Mouse (Mus musculus) midbrain, embryonic 16.5 days (tissue): ENCODE results near the gene Chrm3. TPM values are rescaled to one million over a fixed set of nuclear protein-coding genes. Genes with fewer than 3 reads are reported as not detected.

Experiments used
- ATAC-seq: fragments of 200-750 bp; cut with Nextera tagmentation; 2 replicates; pipeline ENCODE4 v1.8.0; 2017; ENCODE audit warnings: moderate TSS enrichment
- H3K27ac ChIP-seq: fragments of 300-500 bp; sonication (generic); 2 replicates; pipeline ENCODE4 v1.5.1; 2014; ENCODE audit warnings: mild to moderate bottlenecking, low read length, mixed read lengths
- H3K27me3 ChIP-seq: fragments of 300-500 bp; sonication (generic); 2 replicates; pipeline ENCODE4 v1.6.1; 2014; ENCODE audit warnings: low read depth, low read length, mixed read lengths; ENCODE audit not compliant: control insufficient read depth, insufficient read depth
- H3K36me3 ChIP-seq: fragments of 300-500 bp; sonication (generic); 2 replicates; pipeline ENCODE4 v1.6.1; 2014; ENCODE audit warnings: mild to moderate bottlenecking, low read length, moderate library complexity, mixed read lengths; ENCODE audit not compliant: control insufficient read depth, insufficient read depth
- H3K4me1 ChIP-seq: fragments of 300-500 bp; sonication (generic); 2 replicates; pipeline ENCODE4 v1.6.1; 2014; ENCODE audit warnings: mild to moderate bottlenecking, low read length, mixed read lengths; ENCODE audit not compliant: control insufficient read depth, insufficient read depth
- H3K4me2 ChIP-seq: fragments of 300-500 bp; sonication (generic); 2 replicates; pipeline ENCODE4 v1.6.1; 2014; ENCODE audit warnings: mild to moderate bottlenecking, low read length, mixed read lengths
- H3K4me3 ChIP-seq: fragments of 300-500 bp; sonication (generic); 2 replicates; pipeline ENCODE4 v1.5.1; 2014; ENCODE audit warnings: low read depth, mild to moderate bottlenecking, low read length, moderate library complexity, mixed read lengths
- H3K9ac ChIP-seq: fragments of 300-500 bp; sonication (generic); 2 replicates; pipeline ENCODE4 v1.6.1; 2014; ENCODE audit warnings: low read depth, low read length, mixed read lengths
- H3K9me3 ChIP-seq: fragments of 300-500 bp; sonication (generic); replicated peaks from 2 replicates; pipeline ENCODE4 v1.6.1; 2014; ENCODE audit warnings: mild to moderate bottlenecking, low read length, mixed read lengths; ENCODE audit not compliant: control insufficient read depth, poor library complexity, severe bottlenecking
- WGBS: fragments of 180-500 bp; shearing (Covaris S2); extraction: QIAGEN DNeasy Blood & Tissue Kit; methylation state at CpG from one replicate; pipeline ENCODE4 v1.1.7; 2014; 5-methylcytosine and 5-hydroxymethylcytosine counted together
- polyA plus RNA-seq: library from polyadenylated mRNA; unstranded; fragments of >200 nt; fragmentation: Nextera tagmentation; extraction: Ambion mirVana; gene quantifications from 2 replicates; pipeline ENCODE4 v1.2.1, GENCODE M21; 2015

The Chrm3 gene
- polyA plus RNA-seq, 1 experiment from 2014 or later = 5.0 TPM

DNA sequence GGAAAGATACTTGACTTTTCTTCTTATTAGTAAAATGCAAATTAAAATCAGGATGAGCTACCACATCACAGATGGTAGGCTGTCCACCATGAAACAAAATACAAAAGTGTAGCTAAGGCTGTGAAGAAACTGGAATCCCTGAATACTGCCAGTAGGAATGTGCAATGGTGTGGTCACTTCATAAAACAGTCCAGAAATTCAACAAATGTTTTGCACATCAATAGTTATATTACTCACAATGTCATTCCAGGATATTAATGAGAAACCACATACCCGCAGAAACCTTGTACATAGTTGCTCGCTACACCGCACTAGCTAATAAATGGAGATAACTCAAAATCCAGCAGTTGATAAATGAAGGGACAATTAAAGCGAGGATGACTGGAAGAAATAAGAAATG is 447.9 kb downstream of the Chrm3 start:
- Histone ChIP-seq H3K27ac (no peak overlapping the region), H3K9me3 (no peaks in the 10 kb centered on the region), H3K27me3 (no peaks in the 10 kb centered on the region), H3K36me3 (no peaks in the 10 kb centered on the region), H3K9ac (no peak overlapping the region), H3K4me2 (no peak overlapping the region), H3K4me1 (no peaks in the 10 kb centered on the region), H3K4me3 (no peak overlapping the region)
- ATAC-seq = no peak
- WGBS = 92% methylated on average over 4 of the region's 4 CpGs

DNA sequence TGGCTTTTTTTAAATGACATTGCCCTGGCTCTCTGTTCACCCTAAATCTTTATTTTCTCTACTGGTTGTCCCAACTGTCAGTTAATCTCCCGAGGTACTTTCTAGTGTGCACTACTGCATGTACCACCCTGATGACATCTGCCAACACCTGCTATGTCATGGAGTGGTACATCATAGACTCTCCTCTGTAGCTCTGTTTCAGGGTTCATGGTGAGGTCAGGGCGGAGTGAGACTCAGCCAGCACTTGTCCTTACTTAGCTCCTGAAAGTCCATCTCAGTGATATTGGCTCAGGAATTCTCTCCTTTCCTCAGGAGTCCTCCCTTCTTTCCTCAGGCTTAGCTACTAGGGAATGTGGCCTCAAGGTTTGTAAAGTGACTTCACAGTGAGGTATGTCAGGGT is 451.9 kb downstream of the Chrm3 start:
- no peak for ATAC-seq
- Histone ChIP-seq H3K4me2 (no peak overlapping the region), H3K9me3 (peaks cover 3% of the 10 kb centered on the region; the same call in 1 of the 2 replicates), H3K27ac (no peak overlapping the region), H3K36me3 (no peaks in the 10 kb centered on the region), H3K4me3 (no peak overlapping the region), H3K9ac (no peak overlapping the region), H3K4me1 (no peaks in the 10 kb centered on the region), H3K27me3 (no peaks in the 10 kb centered on the region)
- 88% methylated on average over 2 of the region's 2 CpGs for WGBS

DNA sequence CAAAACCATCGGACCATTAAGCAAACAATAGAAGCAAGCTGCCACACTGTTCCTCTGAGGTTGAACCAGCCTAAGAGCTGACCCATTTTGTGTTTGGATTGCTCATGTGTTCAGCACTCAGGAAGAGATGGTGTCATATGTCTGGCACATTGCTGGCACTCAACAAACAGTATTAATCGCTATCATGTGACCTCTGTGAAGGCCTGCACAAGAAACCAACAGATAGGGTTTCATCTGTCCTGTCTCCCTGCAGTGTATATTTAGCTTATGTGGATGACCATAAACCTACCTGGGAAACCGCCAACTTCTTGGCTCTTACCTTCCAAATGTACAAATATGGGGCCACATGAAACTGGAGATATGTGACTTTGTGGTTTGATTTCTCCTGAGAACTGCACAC is 453.4 kb downstream of the Chrm3 start:
- Histone ChIP-seq H3K4me3 (no peak overlapping the region), H3K9ac (no peak overlapping the region), H3K9me3 (peaks cover 3% of the 10 kb centered on the region; the same call in 1 of the 2 replicates), H3K4me1 (no peaks in the 10 kb centered on the region), H3K4me2 (no peak overlapping the region), H3K27ac (no peak overlapping the region), H3K27me3 (no peaks in the 10 kb centered on the region), H3K36me3 (no peaks in the 10 kb centered on the region)
- 74% methylated on average over 3 of the region's 3 CpGs for WGBS
- ATAC-seq = no peak

DNA sequence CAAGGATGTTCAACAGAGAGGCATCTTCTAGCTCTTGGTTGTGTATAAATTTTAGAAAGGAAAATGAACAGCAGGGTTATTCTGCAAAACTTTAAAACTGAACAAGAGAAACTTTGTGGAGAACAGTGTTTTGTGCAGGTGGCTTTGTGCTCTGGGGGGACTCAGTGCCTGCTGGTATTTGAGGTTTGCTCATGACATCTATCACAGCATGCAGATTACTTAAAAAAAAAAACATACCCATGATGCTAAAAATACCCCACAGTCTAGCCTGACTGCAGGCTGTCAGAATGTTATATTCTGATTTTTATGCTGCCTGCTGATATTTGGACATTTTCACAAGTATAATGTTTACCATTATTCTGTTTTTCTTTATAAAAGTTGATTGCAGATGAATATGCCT is 456.2 kb downstream of the Chrm3 start:
- Histone ChIP-seq H3K4me2 (no peak overlapping the region), H3K9me3 (peaks cover 3% of the 10 kb centered on the region; the same call in 1 of the 2 replicates), H3K36me3 (no peaks in the 10 kb centered on the region), H3K9ac (no peak overlapping the region), H3K27me3 (no peaks in the 10 kb centered on the region), H3K4me1 (no peaks in the 10 kb centered on the region), H3K27ac (no peak overlapping the region), H3K4me3 (no peak overlapping the region)
- ATAC-seq = no peak

DNA sequence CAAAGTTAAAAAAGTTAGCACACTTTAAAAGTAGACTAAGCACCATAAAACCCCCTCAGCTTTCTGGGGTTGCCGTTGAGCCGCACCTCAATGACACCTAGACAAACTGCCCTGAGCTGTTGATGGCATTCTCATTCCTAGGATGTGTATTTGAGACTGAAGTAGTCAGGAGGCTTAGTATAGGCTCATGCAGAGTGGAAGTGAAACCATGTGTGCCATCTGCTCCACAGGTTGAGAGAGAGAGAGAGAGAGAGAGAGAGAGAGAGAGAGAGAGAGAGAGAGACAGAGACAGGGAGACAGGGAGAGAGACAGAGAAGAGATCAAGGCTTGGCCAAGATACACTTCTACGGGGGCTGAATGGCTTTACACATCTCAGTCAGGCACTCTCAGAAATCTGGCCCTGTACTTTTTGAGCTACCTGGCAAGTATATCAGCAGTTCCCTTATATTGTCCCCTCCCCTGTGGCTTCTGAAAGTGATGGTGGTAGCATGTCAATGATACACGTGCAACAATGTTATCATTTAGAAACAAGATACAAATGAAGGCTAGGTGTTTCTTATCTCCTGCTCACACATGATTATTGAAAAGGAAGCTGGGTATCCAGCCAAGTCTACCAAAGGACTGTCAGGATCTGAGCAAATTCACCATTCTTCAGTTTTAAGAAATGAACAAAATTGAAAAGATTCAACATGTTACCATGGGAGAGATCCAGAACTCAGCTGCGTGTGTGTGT is 459.8 kb downstream of the Chrm3 start:
- H3K9ac ChIP-seq = no peak overlapping the region
- no peaks in the 10 kb centered on the region for H3K36me3 ChIP-seq
- peaks cover 3% of the 10 kb centered on the region; the same call in 1 of the 2 replicates for H3K9me3 ChIP-seq
- H3K27ac ChIP-seq = no peak overlapping the region
- H3K4me1 ChIP-seq = no peaks in the 10 kb centered on the region
- no peak for ATAC-seq
- no peaks in the 10 kb centered on the region for H3K27me3 ChIP-seq
- H3K4me3 ChIP-seq = no peak overlapping the region
- WGBS = 92% methylated on average over 5 of the region's 5 CpGs
- no peak overlapping the region for H3K4me2 ChIP-seq

DNA sequence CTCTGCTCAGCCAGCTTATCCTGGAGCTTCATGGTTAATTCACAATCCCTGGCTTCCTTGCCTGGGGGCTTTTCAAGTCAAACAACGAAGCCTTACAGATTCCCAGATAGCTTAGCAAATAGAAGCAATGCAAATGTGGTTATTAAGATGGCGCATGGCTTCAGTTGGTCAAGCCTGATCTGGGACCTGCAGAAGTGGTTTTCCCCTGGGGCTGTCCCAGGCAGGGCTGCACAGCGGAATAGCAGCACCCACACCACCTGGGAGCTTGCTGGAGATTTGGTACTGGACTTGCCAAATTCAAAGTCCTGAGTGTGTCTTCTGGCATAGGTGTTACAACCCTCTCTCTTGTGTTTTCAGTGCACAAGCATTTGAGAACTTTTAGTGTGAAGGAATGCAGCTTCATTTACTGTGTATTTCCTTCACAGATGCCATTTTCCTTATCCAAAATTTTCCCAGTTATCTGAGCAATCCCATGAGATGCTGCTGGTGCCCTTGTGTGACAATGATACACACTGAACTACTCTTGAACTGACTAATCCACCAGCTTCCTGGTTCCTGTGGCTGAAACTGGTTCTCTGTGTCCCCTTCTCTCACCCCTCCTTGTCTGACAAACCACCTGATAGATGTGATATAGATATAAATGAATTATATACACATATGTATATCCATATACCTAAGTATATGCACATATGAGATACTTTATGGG is 461.8 kb downstream of the Chrm3 start:
- Histone ChIP-seq H3K27me3 (no peaks in the 10 kb centered on the region), H3K4me2 (no peak overlapping the region), H3K4me1 (no peaks in the 10 kb centered on the region), H3K36me3 (no peaks in the 10 kb centered on the region), H3K9ac (no peak overlapping the region), H3K27ac (no peak overlapping the region), H3K4me3 (no peak overlapping the region), H3K9me3 (peaks cover 1% of the 10 kb centered on the region; the same call in 1 of the 2 replicates)
- WGBS = 58% methylated on average over 3 of the region's 3 CpGs
- no peak for ATAC-seq

DNA sequence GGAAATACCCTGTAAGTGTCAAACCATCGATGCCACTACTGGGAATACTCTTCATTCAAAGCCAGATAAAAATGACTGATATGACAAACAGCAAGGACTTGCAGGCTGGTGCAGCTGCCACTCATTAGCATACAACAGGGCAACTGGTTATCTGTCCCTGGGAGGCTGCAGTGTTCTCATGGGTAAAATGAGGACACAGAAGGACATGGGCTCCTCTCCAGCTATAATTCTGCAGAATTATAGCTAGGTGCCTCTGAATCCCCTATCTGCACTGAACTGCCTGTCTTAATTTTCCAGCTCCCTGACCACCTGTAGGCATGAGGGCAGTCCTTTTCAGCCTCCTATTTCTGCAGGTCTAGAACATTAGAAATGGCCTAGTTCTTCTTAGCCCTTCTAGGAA is 463.4 kb downstream of the Chrm3 start:
- Histone ChIP-seq H3K27ac (no peak overlapping the region), H3K36me3 (no peaks in the 10 kb centered on the region), H3K27me3 (no peaks in the 10 kb centered on the region), H3K9ac (no peak overlapping the region), H3K4me3 (no peak overlapping the region), H3K9me3 (no peaks in the 10 kb centered on the region), H3K4me2 (no peak overlapping the region), H3K4me1 (no peaks in the 10 kb centered on the region)
- WGBS = 67% methylated on average over 1 of the region's 1 CpGs
- no peak for ATAC-seq

DNA sequence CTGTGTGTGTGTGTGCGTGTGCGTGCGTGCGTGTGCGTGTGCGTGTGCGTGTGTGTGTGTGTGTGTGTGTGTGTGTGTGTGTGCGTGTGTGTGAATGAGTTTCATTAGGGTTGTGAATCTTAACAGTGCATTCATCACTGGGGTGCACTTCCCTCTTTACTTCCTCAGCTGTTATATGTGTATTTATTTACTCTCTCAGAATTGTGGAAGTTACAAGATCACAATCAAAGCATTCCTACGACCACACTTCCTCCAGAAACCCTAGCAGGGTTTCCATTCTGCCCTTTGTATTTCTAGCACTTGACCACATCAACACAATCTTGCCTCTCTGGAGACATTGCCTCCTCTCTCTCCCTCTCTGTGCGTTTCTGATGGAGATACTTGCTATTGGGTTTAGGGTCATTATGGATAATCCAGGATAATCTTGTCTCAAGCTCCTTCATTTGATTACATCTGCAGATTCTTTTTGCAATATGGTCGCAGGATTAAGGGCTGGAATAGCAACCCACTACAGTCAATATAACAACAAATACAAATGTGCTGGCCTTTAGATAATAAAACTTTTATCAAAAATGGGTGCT is 465.5 kb downstream of the Chrm3 start:
- Histone ChIP-seq H3K27ac (no peak overlapping the region), H3K4me1 (no peaks in the 10 kb centered on the region), H3K4me2 (no peak overlapping the region), H3K27me3 (no peaks in the 10 kb centered on the region), H3K36me3 (no peaks in the 10 kb centered on the region), H3K4me3 (no peak overlapping the region), H3K9me3 (no peaks in the 10 kb centered on the region), H3K9ac (no peak overlapping the region)
- WGBS = 85% methylated on average over 11 of the region's 11 CpGs
- no peak for ATAC-seq

DNA sequence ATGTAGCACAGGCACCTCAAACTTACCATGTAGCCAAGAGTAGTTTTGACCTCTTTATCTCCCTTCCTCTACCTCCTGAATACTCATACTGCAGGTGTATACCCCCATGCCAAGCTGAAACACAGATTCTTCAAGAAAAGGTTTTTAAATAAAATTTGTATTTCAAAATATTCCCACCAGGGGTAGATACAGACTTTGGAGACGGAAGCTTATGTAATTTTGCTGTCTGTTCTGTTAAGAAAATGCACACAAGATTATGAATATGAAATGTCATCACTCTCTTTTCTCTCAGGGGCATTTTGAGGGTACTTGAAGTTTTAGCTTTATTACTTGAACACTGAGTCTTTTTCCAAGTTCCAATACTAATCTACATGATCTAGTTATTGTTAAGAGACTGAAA is 469.6 kb downstream of the Chrm3 start:
- no peaks in the 10 kb centered on the region for H3K4me1 ChIP-seq
- WGBS = 74% methylated on average over 1 of the region's 1 CpGs
- H3K36me3 ChIP-seq = no peaks in the 10 kb centered on the region
- ATAC-seq = no peak
- H3K4me3 ChIP-seq = no peak overlapping the region
- H3K4me2 ChIP-seq = no peak overlapping the region
- H3K27ac ChIP-seq = no peak overlapping the region
- no peaks in the 10 kb centered on the region for H3K27me3 ChIP-seq
- no peaks in the 10 kb centered on the region for H3K9me3 ChIP-seq
- no peak overlapping the region for H3K9ac ChIP-seq
